Mouse (Mus musculus): ENCODE data around the gene Zfp358.

DNA sequence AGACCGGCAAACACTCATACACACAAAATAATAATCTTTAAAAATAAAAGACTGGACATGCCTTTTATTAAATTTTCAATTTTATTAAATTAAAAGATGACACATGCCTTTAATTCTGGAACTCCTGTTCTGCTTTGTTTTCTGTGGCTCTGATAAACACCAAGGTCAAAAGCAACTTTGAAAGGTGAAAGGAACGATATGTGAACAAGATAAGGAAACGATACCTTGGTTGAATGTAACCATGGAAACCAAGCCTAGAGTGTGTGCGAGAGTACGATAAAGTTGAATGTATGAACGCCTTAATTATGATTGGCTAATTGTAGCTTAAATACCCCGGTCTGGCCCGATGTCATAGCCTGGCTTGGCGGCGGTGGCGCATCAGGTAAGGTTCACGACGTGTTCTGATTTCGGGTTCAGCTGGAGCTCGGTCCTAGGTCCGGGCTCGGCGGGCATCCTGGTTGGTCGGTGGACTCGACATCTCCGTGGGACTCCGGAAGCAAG lies 10.6 kb upstream of the Zfp358 start:
- TF ChIP-seq CTCF (IDR thresholded peaks at IDR 0.05; ENCODE audit: low read depth) (no peak), EP300 (IDR thresholded peaks at IDR 0.05; ENCODE audit: low read depth) (no peak)

Data from heart, postnatal 0 days (tissue).